13 mouse cellular contexts compared by ENCODE assay signal in genomic region chr11:85642591-85642990, GRCm38 (mm10).
A peak's percentile ranks its signal among the peaks of the same experiment; 100 is the strongest.
DNase-seq lines count a peak whose midpoint lies in the region; ATAC-seq and TF ChIP-seq lines count a peak whose summit lies in the region.
"Had no signal": no experiment of that assay in that cellular context is flagged by ENCODE, and none has a peak within 500 bp of the region (broad histone marks: within the 10 kb centered on the region; RNA-seq: fewer than 3 reads in every experiment).

No protein-coding gene starts in this region.

- H3K36me3 ChIP-seq in embryonic facial prominence, embryonic 12.5 days: no peaks in the 10 kb centered on the region
- no peaks in the 10 kb centered on the region for H3K36me3 ChIP-seq in stomach, postnatal 0 days (ENCODE audit: control insufficient read depth, insufficient read depth, low read length)
- no peaks in the 10 kb centered on the region for H3K36me3 ChIP-seq in midbrain, embryonic 15.5 days (replicated peaks)
- H3K36me3 ChIP-seq: midbrain, embryonic 12.5 days; stomach, embryonic 15.5 days had no signal

- H3K9ac ChIP-seq in embryonic facial prominence, embryonic 12.5 days: no peak overlapping the region; the same call in 1 of the 2 replicates
- no peak overlapping the region for H3K9ac ChIP-seq in stomach, postnatal 0 days (ENCODE audit: low read length)
- H3K9ac ChIP-seq in midbrain, embryonic 15.5 days: no peak overlapping the region
- H3K9ac ChIP-seq: midbrain, embryonic 12.5 days; stomach, embryonic 15.5 days had no signal

- DNase-seq in embryo, embryonic 10 days (ENCODE audit: low spot score): peak; percentile 28
- DNase-seq in embryo, embryonic 10.5 days (ENCODE audit: low spot score): no peak
- peak; percentile 15 for DNase-seq in left cerebral cortex, adult 11 months (ENCODE audit: low spot score)
- DNase-seq in left cerebral cortex, postnatal 4 days: no peak
- peak; percentile 49 to 66 for DNase-seq in left cerebral cortex, postnatal 14 days (ENCODE audit: low spot score in 2 of 2)
- DNase-seq in stomach, postnatal 0 days (ENCODE audit: low spot score): no peak
- DNase-seq: gastrocnemius, postnatal 14 days; heart, postnatal 4 days had no signal

- H3K4me2 ChIP-seq in embryonic facial prominence, embryonic 12.5 days (replicated peaks): peak overlapping the region; percentile 4
- no peak overlapping the region for H3K4me2 ChIP-seq in stomach, postnatal 0 days (replicated peaks; ENCODE audit: low read depth)
- H3K4me2 ChIP-seq in midbrain, embryonic 15.5 days: no peak overlapping the region
- H3K4me2 ChIP-seq: midbrain, embryonic 12.5 days; stomach, embryonic 15.5 days had no signal

- no peak for TF ChIP-seq EP300 in stomach, postnatal 0 days (optimal IDR thresholded peaks at IDR 0.05)

- intact Hi-C loops in left cerebral cortex, postnatal 4 days (cut with DNase I): no loop called here
- intact Hi-C loops in left cerebral cortex, postnatal 14 days (cut with DNase I): no loop called here

- WGBS in embryonic facial prominence, embryonic 12.5 days: 41% methylated on average over 6 of the region's 6 CpGs
- 64% methylated on average over 6 of the region's 6 CpGs for WGBS in stomach, postnatal 0 days
- 66% methylated on average over 6 of the region's 6 CpGs for WGBS in midbrain, embryonic 15.5 days

- no peak for ATAC-seq in embryonic facial prominence, embryonic 12.5 days (ENCODE audit: insufficient number of reproducible peaks, insufficient read depth, low FRiP score, low TSS enrichment)
- ATAC-seq in stomach, postnatal 0 days (ENCODE audit: low FRiP score, low TSS enrichment): no peak
- ATAC-seq in midbrain, embryonic 15.5 days (replicated peaks): no peak

- peaks cover 60% of the 10 kb centered on the region for H3K4me1 ChIP-seq in embryonic facial prominence, embryonic 12.5 days
- no peaks in the 10 kb centered on the region for H3K4me1 ChIP-seq in stomach, postnatal 0 days (replicated peaks; ENCODE audit: control insufficient read depth, insufficient read depth)
- peaks cover 42% of the 10 kb centered on the region for H3K4me1 ChIP-seq in midbrain, embryonic 15.5 days

- no peak overlapping the region for H3K4me3 ChIP-seq in embryonic facial prominence, embryonic 12.5 days
- no peak overlapping the region for H3K4me3 ChIP-seq in stomach, postnatal 0 days (ENCODE audit: low read depth, low read length)
- H3K4me3 ChIP-seq in midbrain, embryonic 15.5 days: no peak overlapping the region
- H3K4me3 ChIP-seq: layer of hippocampus, adult 2 months; midbrain, embryonic 12.5 days; stomach, embryonic 15.5 days had no signal

- peak overlapping the region; percentile 69; the same call in 1 of the 2 replicates for H3K27ac ChIP-seq in embryonic facial prominence, embryonic 12.5 days
- H3K27ac ChIP-seq in stomach, postnatal 0 days (replicated peaks): no peak overlapping the region
- H3K27ac ChIP-seq in midbrain, embryonic 15.5 days: no peak overlapping the region
- H3K27ac ChIP-seq: layer of hippocampus, adult 2 months; midbrain, embryonic 12.5 days; stomach, embryonic 15.5 days had no signal

- no peak for TF ChIP-seq CTCF in stomach, postnatal 0 days (IDR thresholded peaks at IDR 0.05; ENCODE audit: low read depth)

- no peaks in the 10 kb centered on the region for H3K27me3 ChIP-seq in embryonic facial prominence, embryonic 12.5 days
- H3K27me3 ChIP-seq in stomach, postnatal 0 days (ENCODE audit: control insufficient read depth, insufficient read depth, low read length): no peaks in the 10 kb centered on the region
- no peaks in the 10 kb centered on the region for H3K27me3 ChIP-seq in midbrain, embryonic 15.5 days (replicated peaks)
- H3K27me3 ChIP-seq: stomach, embryonic 15.5 days had no signal

- no peaks in the 10 kb centered on the region for H3K9me3 ChIP-seq in embryonic facial prominence, embryonic 12.5 days
- no peaks in the 10 kb centered on the region for H3K9me3 ChIP-seq in stomach, postnatal 0 days (ENCODE audit: control insufficient read depth, low read length)
- no peaks in the 10 kb centered on the region for H3K9me3 ChIP-seq in midbrain, embryonic 15.5 days
- H3K9me3 ChIP-seq: midbrain, embryonic 12.5 days; stomach, embryonic 15.5 days had no signal

Comparison
In these comparisons a context has a peak if more than half of its experiments do, and no peak if none do; other contexts are left out.
1. DNase-seq: peak in embryo, embryonic 10 days (single experiment), left cerebral cortex, adult 11 months (single experiment) and left cerebral cortex, postnatal 14 days (2 of 2); none in embryo, embryonic 10.5 days (single experiment), left cerebral cortex, postnatal 4 days (single experiment) and stomach, postnatal 0 days (single experiment).